Mouse (Mus musculus) T-helper 1 cell (primary cell): ENCODE data around the gene Trpm2.
"Not testable (repeated sequence)": the region's sequence is repeated elsewhere in the genome, so short reads cannot be mapped to it uniquely, and the experiment has no call there.

Experiments used
- in situ Hi-C: fragments of 300-600 bp; cut with MboI, MseI; formaldehyde crosslinking; loops from one replicate; pipeline ENCODE4 v1.15.1; 2025; ENCODE audit warnings: high pct_unique_total_duplicates

The Trpm2 gene

GRCm38 (mm10) chr10:77970481-77970880, at the start of gene Trpm2:
Gene Trpm2 (minus strand): TSS chr10:77970563.
- in situ Hi-C loops, result no loop called here

- in situ Hi-C loops, result not testable (repeated sequence)
These were observed 49.6 kb upstream of the Trpm2 start for GRCm38 (mm10) chr10:78019984-78020383.

GRCm38 (mm10) chr10:78019291-78019690, 48.9 kb upstream of the Trpm2 start:
- in situ Hi-C loops, result no loop called here

- in situ Hi-C loops, result no loop called here
These were observed 48.4 kb upstream of the Trpm2 start for GRCm38 (mm10) chr10:78018797-78019203.

- in situ Hi-C loops, result no loop called here
These were observed 46.0 kb upstream of the Trpm2 start for GRCm38 (mm10) chr10:78016366-78016765.

GRCm38 (mm10) chr10:78015489-78015888, 45.1 kb upstream of the Trpm2 start:
- in situ Hi-C loops, result no loop called here

GRCm38 (mm10) chr10:78012661-78013495, 42.5 kb upstream of the Trpm2 start:
- in situ Hi-C loops, result no loop called here

- in situ Hi-C loops, result not testable (repeated sequence)
These were observed 40.8 kb upstream of the Trpm2 start for GRCm38 (mm10) chr10:78011116-78011515.

GRCm38 (mm10) chr10:78010335-78010734, 40.0 kb upstream of the Trpm2 start:
- in situ Hi-C loops, result no loop called here

- in situ Hi-C loops, result loop anchor here (5.0 kb wide), 1 partner anchor 1583 kb away; no protein-coding TSS in a partner anchor
These were observed 39.6 kb upstream of the Trpm2 start, which contains the start of gene Pfkl for GRCm38 (mm10) chr10:78009945-78010293. Gene Pfkl (minus strand): TSS chr10:78010083.

- in situ Hi-C loops, result loop anchor here (5.0 kb wide), 1 partner anchor 1582 kb away; no protein-coding TSS in a partner anchor
These were observed 39.0 kb upstream of the Trpm2 start for GRCm38 (mm10) chr10:78009184-78009944.

GRCm38 (mm10) chr10:78008169-78008568, 37.8 kb upstream of the Trpm2 start:
- in situ Hi-C loops, result loop anchor here (5.0 kb wide), 1 partner anchor 1581 kb away; no protein-coding TSS in a partner anchor

GRCm38 (mm10) chr10:78007203-78007602, 36.8 kb upstream of the Trpm2 start:
- in situ Hi-C loops, result loop anchor here (5.0 kb wide), 1 partner anchor 1580 kb away; no protein-coding TSS in a partner anchor

GRCm38 (mm10) chr10:78005791-78006438, 35.6 kb upstream of the Trpm2 start:
- in situ Hi-C loops, result loop anchor here (5.0 kb wide), 1 partner anchor 1579 kb away; no protein-coding TSS in a partner anchor

GRCm38 (mm10) chr10:78004479-78005100, 34.2 kb upstream of the Trpm2 start:
- in situ Hi-C loops, result loop anchor here (5.0 kb wide), 1 partner anchor 1577 kb away; no protein-coding TSS in a partner anchor

GRCm38 (mm10) chr10:78002316-78002715, 32.0 kb upstream of the Trpm2 start:
- in situ Hi-C loops, result no loop called here

GRCm38 (mm10) chr10:78001796-78002195, 31.4 kb upstream of the Trpm2 start:
- in situ Hi-C loops, result no loop called here

GRCm38 (mm10) chr10:78000200-78000599, 29.8 kb upstream of the Trpm2 start:
- in situ Hi-C loops, result no loop called here

GRCm38 (mm10) chr10:77995639-77996038, 25.3 kb upstream of the Trpm2 start:
- in situ Hi-C loops, result no loop called here

- in situ Hi-C loops, result no loop called here
These were observed 15.4 kb upstream of the Trpm2 start for GRCm38 (mm10) chr10:77985775-77986174.

- in situ Hi-C loops, result no loop called here
These were observed 14.3 kb upstream of the Trpm2 start for GRCm38 (mm10) chr10:77984660-77985059.
